Mouse (Mus musculus) liver, adult 10 weeks (tissue): ENCODE measurements around the gene Ccdc85b. TPM values are rescaled to one million over a fixed set of nuclear protein-coding genes. Genes with fewer than 3 reads are reported as not detected.

ENCODE experiments used
- polyA plus RNA-seq: library from polyadenylated mRNA; stranded (reverse); fragments of 350-450 nt; fragmentation: Illumina TruSeq; extraction: RNeasy Lipid Tissue Mini Kit (QIAGEN cat#74804); gene quantifications from one replicate; pipeline ENCODE4 v1.2.3, GENCODE M21; 2014; ENCODE audit warnings: low read depth, low replicate concordance

Ccdc85b gene
- polyA plus RNA-seq, result 0.11 TPM

GRCm38 (mm10) chr19:5457746-5458442 is at the start of gene Ccdc85b:
Gene Ccdc85b (minus strand): TSS chr19:5457894.

DNA sequence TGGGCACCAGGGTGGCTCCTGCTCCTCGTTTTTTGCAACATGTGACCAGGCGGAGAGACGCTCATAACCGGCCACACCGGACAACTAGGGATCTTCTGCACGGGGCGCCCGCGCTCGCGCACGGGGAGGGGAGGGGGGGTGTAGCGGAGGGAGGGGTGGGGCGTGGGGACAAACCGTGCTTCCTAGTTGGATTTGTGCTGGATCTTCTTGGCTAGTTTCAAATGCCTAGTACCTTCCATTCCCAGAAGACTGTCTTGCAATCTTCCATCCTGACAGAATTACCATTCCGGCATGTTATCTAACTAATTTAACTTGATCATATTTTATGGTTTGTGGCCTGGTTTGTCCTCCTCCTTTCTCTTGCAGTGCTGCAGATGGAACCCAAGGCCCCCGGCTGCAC is 46.0 kb upstream of the Ccdc85b start, which contains the start of gene 1700020D05Rik:
Gene 1700020D05Rik (minus strand): TSS at position 101 of the 400 bp plus-strand sequence.

DNA sequence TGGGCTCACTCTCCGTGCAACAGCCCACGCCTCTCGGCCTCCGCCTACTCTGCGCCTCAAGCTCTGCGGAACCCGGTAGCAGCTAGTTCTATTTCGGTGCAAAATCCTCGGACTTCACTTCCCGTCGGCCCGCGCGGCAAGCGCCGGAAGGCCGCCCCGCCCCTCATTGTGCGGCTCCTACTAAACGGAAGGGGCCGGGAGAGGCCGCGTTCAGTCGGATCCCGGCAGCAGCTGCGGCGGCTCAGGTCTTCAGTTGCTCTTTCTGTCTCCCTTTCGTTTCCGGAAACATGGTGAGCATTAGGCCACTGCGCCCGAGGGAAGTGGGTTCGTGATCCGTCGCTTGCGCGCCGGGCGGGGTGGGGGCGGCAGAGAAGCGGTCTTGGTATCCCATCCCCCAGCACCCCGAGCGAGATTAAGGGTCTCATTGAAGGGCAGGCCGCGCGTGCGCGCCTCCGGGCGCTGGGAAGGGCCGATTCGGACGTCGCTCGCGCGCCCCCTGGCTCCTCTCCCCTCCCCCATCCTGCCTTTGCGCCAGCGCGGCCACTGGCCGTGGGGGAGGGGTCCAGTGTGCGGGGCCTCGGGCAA is 32.7 kb upstream of the Ccdc85b start, which contains the start of gene Cfl1:
Gene Cfl1 (plus strand): TSS at position 143 of the 585 bp plus-strand sequence.

DNA sequence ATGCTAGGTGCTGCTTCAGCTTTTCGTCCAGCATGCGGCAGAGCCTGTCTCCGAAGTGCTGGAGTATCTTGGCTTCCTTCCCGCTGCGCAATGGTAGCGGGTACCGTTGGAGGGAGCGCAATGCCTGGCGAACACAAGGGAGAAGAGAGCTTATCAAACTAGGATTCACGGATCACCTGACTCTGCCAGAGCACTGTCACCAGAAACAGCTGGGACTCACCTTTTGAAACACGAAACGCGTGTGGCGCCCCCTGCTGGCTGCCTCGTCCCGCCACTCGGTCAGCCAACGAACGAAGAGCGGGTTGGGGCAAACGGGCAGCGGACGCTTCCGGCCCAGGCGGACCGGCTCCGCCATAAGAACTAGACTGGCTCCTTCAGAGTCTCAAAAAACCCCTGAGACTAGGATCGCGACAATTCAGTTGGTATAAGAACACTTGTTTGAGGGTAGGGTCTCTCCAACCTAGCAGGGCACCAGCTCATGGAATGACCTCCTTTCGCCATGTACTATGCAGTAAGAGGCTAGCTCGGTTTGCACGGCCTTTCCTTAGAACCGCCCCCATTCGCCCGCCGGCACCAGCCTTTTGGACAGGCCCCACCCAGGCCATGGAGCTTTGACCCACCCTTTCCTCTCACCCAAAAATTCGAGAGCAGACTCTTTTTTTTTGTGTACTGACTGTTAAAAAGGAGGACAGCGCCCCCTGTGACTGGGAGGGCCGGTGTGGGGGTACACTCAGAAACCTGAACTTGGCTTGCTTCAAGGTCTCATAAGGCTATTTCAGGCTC is 30.3 kb upstream of the Ccdc85b start, which contains the start of gene Mus81:
Gene Mus81 (minus strand): TSS at position 635 of the 783 bp plus-strand sequence.

GRCm38 (mm10) chr19:5473720-5474119 is 16.0 kb upstream of the Ccdc85b start, which contains the start of gene Efemp2:
Gene Efemp2 (plus strand): TSS chr19:5473954.

DNA sequence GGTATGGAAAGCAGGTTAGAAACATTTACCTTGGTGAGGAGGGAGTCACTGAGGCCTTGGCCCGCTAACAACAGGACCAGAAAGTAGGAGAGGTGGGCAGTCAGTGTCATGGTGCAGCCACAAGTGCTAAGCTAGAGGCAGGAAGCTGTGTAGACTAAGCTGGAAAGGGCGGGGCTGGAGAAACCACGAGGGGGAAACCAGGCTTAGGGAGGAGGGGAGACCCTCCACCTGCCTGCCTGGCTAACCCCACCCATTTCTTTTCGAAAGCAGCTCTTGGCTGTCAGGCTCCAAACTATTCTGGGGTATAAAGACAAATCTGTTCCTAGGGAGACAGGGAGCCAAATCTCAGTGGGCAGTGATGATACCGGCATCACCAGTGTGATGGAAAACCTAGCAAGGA is 10.7 kb upstream of the Ccdc85b start, which contains the start of gene Ctsw:
Gene Ctsw (minus strand): TSS at position 134 of the 400 bp plus-strand sequence.

GRCm38 (mm10) chr19:5460465-5460911 is 2.8 kb upstream of the Ccdc85b start, which contains the start of gene Fibp:
Gene Fibp (plus strand): TSS chr19:5460615.

GRCm38 (mm10) chr19:5447515-5448353 is 10.0 kb downstream of the Ccdc85b start, which contains the start of gene Fosl1:
Gene Fosl1 (plus strand): TSS chr19:5447547.

GRCm38 (mm10) chr19:5424782-5425741 is 32.6 kb downstream of the Ccdc85b start, which contains the start of the genes Drap1 and AI837181:
Gene Drap1 (minus strand): TSS chr19:5424979.
Gene AI837181 (plus strand): TSS chr19:5425144.

Other genes with a start within 250 kb of the Ccdc85b start
- 0.53 TPM for gene Pacs1, start 184.8 kb downstream of the Ccdc85b start, polyA plus RNA-seq
- gene Sf3b2, start 162.4 kb downstream of the Ccdc85b start, polyA plus RNA-seq, result 25.1 TPM
- not detected for gene Gal3st3, start 159.6 kb downstream of the Ccdc85b start, polyA plus RNA-seq
- not detected for gene Catsper1, start 122.2 kb downstream of the Ccdc85b start, polyA plus RNA-seq
- gene Cst6, start 108.3 kb downstream of the Ccdc85b start, polyA plus RNA-seq, result not detected
- 7.1 TPM for gene Eif1ad, start 91.2 kb downstream of the Ccdc85b start, polyA plus RNA-seq
- 7.5 TPM for gene Banf1, start 90.7 kb downstream of the Ccdc85b start, polyA plus RNA-seq
- 4.6 TPM for gene Sart1, start 69.2 kb downstream of the Ccdc85b start, polyA plus RNA-seq
- not detected for gene Tsga10ip, start 55.4 kb downstream of the Ccdc85b start, polyA plus RNA-seq
- 7.4 TPM for gene Drap1, start 32.9 kb downstream of the Ccdc85b start, polyA plus RNA-seq
- gene AI837181, start 32.8 kb downstream of the Ccdc85b start, polyA plus RNA-seq, result 0.58 TPM
- not detected for gene Fosl1, start 10.3 kb downstream of the Ccdc85b start, polyA plus RNA-seq
- 5.5 TPM for gene Fibp, start 2.7 kb upstream of the Ccdc85b start, polyA plus RNA-seq
- not detected for gene Ctsw, start 10.6 kb upstream of the Ccdc85b start, polyA plus RNA-seq
- gene Efemp2, start 16.1 kb upstream of the Ccdc85b start, polyA plus RNA-seq, result not detected
- 0.74 TPM for gene Mus81, start 30.5 kb upstream of the Ccdc85b start, polyA plus RNA-seq
- gene Cfl1, start 32.6 kb upstream of the Ccdc85b start, polyA plus RNA-seq, result 109 TPM
- gene 1700020D05Rik, start 45.9 kb upstream of the Ccdc85b start, polyA plus RNA-seq, result not detected
- gene Snx32, start 52.6 kb upstream of the Ccdc85b start, polyA plus RNA-seq, result 0.64 TPM
- gene Ovol1, start 102.8 kb upstream of the Ccdc85b start, polyA plus RNA-seq, result not detected
- gene Ap5b1, start 110.1 kb upstream of the Ccdc85b start, polyA plus RNA-seq, result not detected
- gene Rnaseh2c, start 144.0 kb upstream of the Ccdc85b start, polyA plus RNA-seq, result 3.4 TPM
- gene Kat5, start 152.3 kb upstream of the Ccdc85b start, polyA plus RNA-seq, result 7.2 TPM
- 2.4 TPM for gene Rela, start 179.6 kb upstream of the Ccdc85b start, polyA plus RNA-seq
- gene Sipa1, start 205.8 kb upstream of the Ccdc85b start, polyA plus RNA-seq, result 0.16 TPM
- 0.16 TPM for gene Map3k11, start 230.8 kb upstream of the Ccdc85b start, polyA plus RNA-seq
- gene Pcnx3, start 231.0 kb upstream of the Ccdc85b start, polyA plus RNA-seq, result 0.37 TPM
- not detected for gene Kcnk7, start 246.5 kb upstream of the Ccdc85b start, polyA plus RNA-seq